Mouse (Mus musculus) megakaryocyte, embryonic 14.5 days (primary cell): ENCODE results near the gene Guca2b. TPM values are rescaled to one million over a fixed set of nuclear protein-coding genes. Genes with fewer than 3 reads are reported as not detected.

Source experiments
- H3K27me3 ChIP-seq: replicated peaks from 2 replicates; pipeline ENCODE3; 2012; ENCODE audit warnings: inconsistent platforms
- H3K36me3 ChIP-seq: replicated peaks from 2 replicates; pipeline ENCODE3; 2012; ENCODE audit warnings: low read length, inconsistent platforms, mixed read lengths
- H3K4me1 ChIP-seq: 2 replicates; pipeline ENCODE4 v1.6.1; 2012; ENCODE audit warnings: inconsistent platforms
- H3K4me3 ChIP-seq: replicated peaks from 2 replicates; pipeline ENCODE3; 2012; ENCODE audit warnings: moderate library complexity, mild to moderate bottlenecking, inconsistent platforms
- H3K9me3 ChIP-seq: 2 replicates; pipeline ENCODE4 v1.6.1; 2012; ENCODE audit warnings: inconsistent platforms
- FLI1 ChIP-seq: IDR thresholded peaks from 2 replicates; pipeline ENCODE4 v1.6.1; 2012; ENCODE audit warnings: low read length, inconsistent platforms, mixed read lengths
- GATA1 ChIP-seq: IDR thresholded peaks from 3 replicates; pipeline ENCODE4 v1.6.1; 2012; ENCODE audit warnings: mixed read lengths, low read length, inconsistent platforms, borderline replicate concordance
- polyA plus RNA-seq: library from polyadenylated mRNA; stranded (reverse); fragments of >175 nt; gene quantifications from 2 replicates; pipeline ENCODE4 v1.2.3, GENCODE M21; 2012; ENCODE audit warnings: low replicate concordance; ENCODE audit not compliant: insufficient read depth

The Guca2b gene
- polyA plus RNA-seq, 1 experiment: not detected

- Histone ChIP-seq H3K9me3 (no peaks in the 10 kb centered on the region), H3K4me1 (peaks cover 28% of the 10 kb centered on the region), H3K4me3 (no peak overlapping the region), H3K27me3 (peaks cover 62% of the 10 kb centered on the region), H3K36me3 (no peaks in the 10 kb centered on the region)
- TF ChIP-seq GATA1 (no peak), FLI1 (no peak)
Measured at GRCm38 (mm10) chr4:119662151-119662550, 3.4 kb upstream of the Guca2b start.

DNA sequence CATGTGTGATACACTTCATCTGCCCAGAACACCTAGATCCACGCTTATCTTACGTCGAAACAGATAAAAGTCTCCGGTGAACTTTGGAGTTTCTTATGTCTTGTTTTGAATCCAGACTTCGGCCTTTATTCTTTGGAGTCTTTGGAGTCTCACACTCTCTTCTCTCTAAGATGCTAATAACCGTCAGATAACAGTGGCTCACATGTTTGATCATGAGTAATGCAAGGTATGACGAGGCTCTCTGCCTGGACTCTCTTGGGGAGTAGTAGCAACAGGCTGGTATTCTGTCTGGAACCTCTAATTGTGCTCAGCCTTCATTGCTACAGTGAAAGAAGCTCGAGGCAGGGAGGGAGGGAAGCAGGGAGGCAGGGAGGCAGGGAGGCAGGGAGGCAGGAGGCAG is 1.3 kb upstream of the Guca2b start:
- no peak overlapping the region for H3K4me3 ChIP-seq
- peaks cover 8% of the 10 kb centered on the region for H3K9me3 ChIP-seq
- no peak for TF ChIP-seq GATA1
- no peak for TF ChIP-seq FLI1
- H3K27me3 ChIP-seq: peaks cover 71% of the 10 kb centered on the region
- no peaks in the 10 kb centered on the region for H3K36me3 ChIP-seq
- H3K4me1 ChIP-seq: peaks cover 28% of the 10 kb centered on the region

- Histone ChIP-seq H3K36me3 (no peaks in the 10 kb centered on the region), H3K4me1 (peaks cover 25% of the 10 kb centered on the region), H3K9me3 (peaks cover 21% of the 10 kb centered on the region), H3K4me3 (no peak overlapping the region), H3K27me3 (peaks cover 77% of the 10 kb centered on the region)
- TF ChIP-seq FLI1: no peak
- TF ChIP-seq GATA1: no peak
Measured at GRCm38 (mm10) chr4:119658246-119658645, 508 bp downstream of the Guca2b start.

- Histone ChIP-seq H3K36me3 (no peaks in the 10 kb centered on the region), H3K27me3 (peaks cover 76% of the 10 kb centered on the region), H3K4me1 (peaks cover 13% of the 10 kb centered on the region; the same call in 1 of the 2 replicates), H3K4me3 (no peak overlapping the region), H3K9me3 (peaks cover 27% of the 10 kb centered on the region)
- TF ChIP-seq FLI1 (no peak), GATA1 (no peak)
Measured at GRCm38 (mm10) chr4:119657011-119657410, 1.7 kb downstream of the Guca2b start.

- TF ChIP-seq GATA1: no peak
- no peak for TF ChIP-seq FLI1
- H3K4me1 ChIP-seq: peaks cover 8% of the 10 kb centered on the region
- H3K36me3 ChIP-seq: no peaks in the 10 kb centered on the region
- H3K27me3 ChIP-seq: peaks cover 31% of the 10 kb centered on the region
- H3K9me3 ChIP-seq: peaks cover 15% of the 10 kb centered on the region
- H3K4me3 ChIP-seq: no peak overlapping the region
Measured at GRCm38 (mm10) chr4:119642666-119643065, 16.1 kb downstream of the Guca2b start.

DNA sequence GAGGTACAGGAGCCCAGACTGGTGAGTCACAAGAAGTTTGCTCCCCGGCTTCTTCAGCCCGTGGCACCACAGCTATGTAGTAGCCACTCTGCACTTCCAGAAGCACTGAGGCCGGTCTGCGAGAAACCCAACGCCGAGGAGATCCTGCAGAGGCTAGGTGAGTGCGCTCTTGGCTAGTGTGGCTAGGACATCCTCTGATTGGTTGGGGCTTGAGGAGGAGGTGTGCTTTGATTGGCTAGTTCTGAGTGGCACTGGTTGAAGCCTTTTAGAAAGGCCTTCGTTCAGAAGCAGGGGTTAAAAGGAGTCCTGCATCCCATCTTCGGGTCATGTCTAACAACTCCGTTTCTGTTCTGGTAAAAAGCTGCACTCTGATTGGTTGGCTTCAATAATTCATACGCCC is 20.1 kb downstream of the Guca2b start:
- Histone ChIP-seq H3K4me1 (peaks cover 26% of the 10 kb centered on the region), H3K9me3 (peaks cover 15% of the 10 kb centered on the region), H3K36me3 (no peaks in the 10 kb centered on the region), H3K27me3 (peaks cover 52% of the 10 kb centered on the region), H3K4me3 (no peak overlapping the region)
- TF ChIP-seq FLI1 (no peak), GATA1 (no peak)

DNA sequence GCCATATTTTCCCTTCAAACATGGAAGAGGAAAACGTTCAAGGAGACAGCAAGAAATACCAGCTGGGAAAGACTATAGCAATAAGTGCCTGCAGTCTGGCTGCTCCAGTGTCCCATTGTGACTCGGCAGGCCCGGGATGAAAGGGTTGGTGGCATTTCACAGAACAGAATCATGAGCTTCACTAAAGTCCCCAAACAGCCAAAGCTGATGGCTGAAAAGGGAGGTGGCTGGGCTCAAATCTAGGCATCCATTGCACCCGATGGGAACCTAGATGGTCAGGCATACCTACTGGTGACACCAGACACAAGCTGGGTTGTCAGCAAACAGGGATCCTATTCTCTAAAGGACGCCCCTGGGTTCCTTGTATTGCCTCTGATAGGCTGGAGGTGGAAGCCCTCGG is 20.8 kb downstream of the Guca2b start:
- Histone ChIP-seq H3K4me3 (peak overlapping the region; percentile 1), H3K9me3 (peaks cover 8% of the 10 kb centered on the region), H3K27me3 (peaks cover 48% of the 10 kb centered on the region), H3K36me3 (peaks cover 6% of the 10 kb centered on the region), H3K4me1 (peaks cover 33% of the 10 kb centered on the region)
- TF ChIP-seq FLI1: no peak
- TF ChIP-seq GATA1: no peak

GRCm38 (mm10) chr4:119637176-119637845 is 21.4 kb downstream of the Guca2b start, which contains the start of gene Guca2a:
Gene Guca2a (plus strand): TSS chr4:119637704.
- peaks cover 12% of the 10 kb centered on the region for H3K36me3 ChIP-seq
- H3K27me3 ChIP-seq: peaks cover 48% of the 10 kb centered on the region
- H3K9me3 ChIP-seq: peaks cover 2% of the 10 kb centered on the region; the same call in 1 of the 2 replicates
- TF ChIP-seq FLI1: no peak
- peak within 1 kb of the TSS; percentile 1 for H3K4me3 ChIP-seq
- H3K4me1 ChIP-seq: peaks cover 39% of the 10 kb centered on the region

DNA sequence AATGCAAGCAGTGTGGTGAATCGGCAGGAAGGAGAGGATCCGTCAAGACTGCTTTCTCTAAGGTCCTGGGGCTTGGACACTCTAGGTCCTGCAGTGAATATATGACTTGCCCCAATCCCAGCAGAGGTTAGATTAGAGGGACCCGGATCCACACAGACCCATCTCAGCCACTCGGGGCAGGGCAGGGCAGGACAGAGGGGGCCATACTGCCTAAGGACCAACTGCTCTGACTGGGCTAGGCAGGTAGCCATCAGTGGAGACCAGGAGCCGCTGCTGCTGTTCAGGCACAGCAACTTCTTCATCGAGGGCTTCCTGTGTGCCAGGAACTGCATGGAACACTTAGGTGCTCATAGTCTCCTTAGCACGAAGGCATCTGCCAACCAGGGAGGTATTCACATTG is 22.0 kb downstream of the Guca2b start:
- peaks cover 48% of the 10 kb centered on the region for H3K27me3 ChIP-seq
- H3K36me3 ChIP-seq: peaks cover 15% of the 10 kb centered on the region
- no peak overlapping the region for H3K4me3 ChIP-seq
- no peak for TF ChIP-seq GATA1
- TF ChIP-seq FLI1: no peak
- H3K4me1 ChIP-seq: peaks cover 45% of the 10 kb centered on the region
- H3K9me3 ChIP-seq: peaks cover 2% of the 10 kb centered on the region; the same call in 1 of the 2 replicates

GRCm38 (mm10) chr4:119635686-119636085 is 23.1 kb downstream of the Guca2b start:
- Histone ChIP-seq H3K4me3 (no peak overlapping the region), H3K27me3 (peaks cover 43% of the 10 kb centered on the region), H3K9me3 (no peaks in the 10 kb centered on the region), H3K36me3 (peaks cover 16% of the 10 kb centered on the region), H3K4me1 (peaks cover 56% of the 10 kb centered on the region)
- TF ChIP-seq GATA1 (no peak), FLI1 (no peak)
